Mouse (Mus musculus) CD4-positive, CD25-positive, alpha-beta regulatory T cell, adult 4 months (primary cell): ENCODE measurements around the gene Ssh2. TPM values are rescaled to one million over a fixed set of nuclear protein-coding genes. Genes with fewer than 3 reads are reported as not detected.
A peak's percentile ranks its signal among the peaks of the same experiment; 100 is the strongest.

Experiments used
- ATAC-seq: one replicate; pipeline ENCODE4 v1.8.0; 2017
- polyA plus RNA-seq, 2 experiments: library from polyadenylated mRNA; unstranded; fragments of 100-300 nt; shearing (Covaris generic); gene quantifications; one replicate each; pipeline ENCODE4 v1.2.1; 2017

Gene Ssh2
- polyA plus RNA-seq, 2 experiments from 2014 or later, result 83.8 to 101 TPM

- no peak for ATAC-seq
Measured at GRCm38 (mm10) chr11:77465111-77465510, 249.0 kb downstream of the Ssh2 start.

GRCm38 (mm10) chr11:77466544-77466943, 250.5 kb downstream of the Ssh2 start:
- no peak for ATAC-seq

- ATAC-seq, result peak; percentile 92
Measured at GRCm38 (mm10) chr11:77467157-77467556, 251.1 kb downstream of the Ssh2 start.

GRCm38 (mm10) chr11:77467784-77468183, 251.7 kb downstream of the Ssh2 start:
- peak; percentile 77 for ATAC-seq

- no peak for ATAC-seq
Measured at GRCm38 (mm10) chr11:77468397-77468796, 252.3 kb downstream of the Ssh2 start.

GRCm38 (mm10) chr11:77471407-77471806, 255.3 kb downstream of the Ssh2 start:
- ATAC-seq, result no peak

- no peak for ATAC-seq
Measured at GRCm38 (mm10) chr11:77472775-77473174, 256.7 kb downstream of the Ssh2 start.

- ATAC-seq, result no peak
Measured at GRCm38 (mm10) chr11:77476216-77476615, 260.1 kb downstream of the Ssh2 start.

- ATAC-seq, result no peak
Measured at GRCm38 (mm10) chr11:77476895-77477294, 260.8 kb downstream of the Ssh2 start.

GRCm38 (mm10) chr11:77483043-77483442, 267.0 kb downstream of the Ssh2 start:
- ATAC-seq, result no peak

GRCm38 (mm10) chr11:77483510-77484255, 267.6 kb downstream of the Ssh2 start:
- peak; percentile 99 for ATAC-seq

- no peak for ATAC-seq
Measured at GRCm38 (mm10) chr11:77485229-77485628, 269.1 kb downstream of the Ssh2 start.

GRCm38 (mm10) chr11:77486798-77487197, 270.7 kb downstream of the Ssh2 start:
- no peak for ATAC-seq

- no peak for ATAC-seq
Measured at GRCm38 (mm10) chr11:77488771-77489581, 272.9 kb downstream of the Ssh2 start.

GRCm38 (mm10) chr11:77489591-77490235, 273.6 kb downstream of the Ssh2 start, which contains the start of gene Ankrd13b:
TSS of gene Ankrd13b (minus strand) at chr11:77489678.
- peak; percentile 18 for ATAC-seq

GRCm38 (mm10) chr11:77490451-77490850, 274.4 kb downstream of the Ssh2 start:
- no peak for ATAC-seq

GRCm38 (mm10) chr11:77491123-77491501, 275.0 kb downstream of the Ssh2 start:
- peak; percentile 75 for ATAC-seq

- peak; percentile 3 for ATAC-seq
Measured at GRCm38 (mm10) chr11:77491502-77492291, 275.6 kb downstream of the Ssh2 start.

- ATAC-seq, result no peak
Measured at GRCm38 (mm10) chr11:77492311-77492871, 276.3 kb downstream of the Ssh2 start.

GRCm38 (mm10) chr11:77492911-77493332, 276.8 kb downstream of the Ssh2 start:
- peak; percentile 81 for ATAC-seq

- no peak for ATAC-seq
Measured at GRCm38 (mm10) chr11:77493512-77494343, 277.6 kb downstream of the Ssh2 start, which contains the start of gene Git1. TSS of gene Git1 (plus strand) at chr11:77493562.
